ENCODE assay signal across 9 mouse cellular contexts in genomic region chr2:174300666-174301065, GRCm38 (mm10). TPM values are rescaled to one million over a fixed set of nuclear protein-coding genes. Genes with fewer than 3 reads are reported as not detected.
DNase-seq lines count a peak whose midpoint lies in the region; ATAC-seq lines count a peak whose summit lies in the region.
"Had no signal": no experiment of that assay in that cellular context is flagged by ENCODE, and none has a peak within 500 bp of the region (broad histone marks: within the 10 kb centered on the region; RNA-seq: fewer than 3 reads in every experiment).

No protein-coding gene starts in this region.

- ATAC-seq in heart, embryonic 14.5 days (ENCODE audit: insufficient number of reproducible peaks, insufficient read depth, low FRiP score, low read depth) = no peak
- ATAC-seq in hindbrain, embryonic 13.5 days (ENCODE audit: low FRiP score) = no peak
- ATAC-seq in midbrain, embryonic 12.5 days (ENCODE audit: low FRiP score, low read depth) = no peak

- intact Hi-C loops in heart, postnatal 36 days (cut with DNase I) = no loop called here

- DNase-seq in heart, postnatal 36 days = no peak
- peak; percentile 59 for DNase-seq in ZHBTc4 (ENCODE audit: low read depth, low spot score)
- no peak for DNase-seq in cerebellum, postnatal 14 days
- DNase-seq in spleen, postnatal 36 days (ENCODE audit: low spot score in 2 of 2) = no peak
- no peak for DNase-seq in lung, postnatal 36 days
- DNase-seq: kidney, adult 2 months had no signal

- H3K4me2 ChIP-seq in heart, embryonic 14.5 days (ENCODE audit: low read length) = peak overlapping the region; percentile 74
- H3K4me2 ChIP-seq in hindbrain, embryonic 13.5 days = peak overlapping the region; percentile 55
- H3K4me2 ChIP-seq in midbrain, embryonic 12.5 days (replicated peaks) = peak overlapping the region; percentile 53

- peaks cover 51% of the 10 kb centered on the region for H3K9me3 ChIP-seq in heart, embryonic 14.5 days (ENCODE audit: control insufficient read depth, low read length)
- peaks cover 46% of the 10 kb centered on the region for H3K9me3 ChIP-seq in hindbrain, embryonic 13.5 days
- H3K9me3 ChIP-seq in midbrain, embryonic 12.5 days = peaks cover 39% of the 10 kb centered on the region

- H3K9ac ChIP-seq in heart, embryonic 14.5 days (ENCODE audit: low read length) = peak overlapping the region; percentile 34
- H3K9ac ChIP-seq in hindbrain, embryonic 13.5 days = no peak overlapping the region
- H3K9ac ChIP-seq in midbrain, embryonic 12.5 days (replicated peaks) = no peak overlapping the region

- H3K27me3 ChIP-seq in heart, embryonic 14.5 days (ENCODE audit: control insufficient read depth, insufficient read depth, low read length) = peaks cover 34% of the 10 kb centered on the region
- H3K27me3 ChIP-seq in hindbrain, embryonic 13.5 days = peaks cover 48% of the 10 kb centered on the region
- peaks cover 43% of the 10 kb centered on the region for H3K27me3 ChIP-seq in midbrain, embryonic 12.5 days

- no peak overlapping the region for H3K27ac ChIP-seq in heart, embryonic 14.5 days (replicated peaks in 1 of 2; ENCODE audit: control insufficient read depth in 1 of 2, insufficient read depth in 1 of 2, low read depth in 2 of 2, low read length in 2 of 2)
- H3K27ac ChIP-seq in hindbrain, embryonic 13.5 days = no peak overlapping the region
- H3K27ac ChIP-seq in midbrain, embryonic 12.5 days (replicated peaks) = no peak overlapping the region

- H3K36me3 ChIP-seq in heart, embryonic 14.5 days (ENCODE audit: control insufficient read depth, insufficient read depth, low read length) = no peaks in the 10 kb centered on the region
- peaks cover 13% of the 10 kb centered on the region for H3K36me3 ChIP-seq in hindbrain, embryonic 13.5 days
- H3K36me3 ChIP-seq in midbrain, embryonic 12.5 days = no peaks in the 10 kb centered on the region

- peaks cover 5 to 9% of the 10 kb centered on the region in 2 experiments; a peak in 3 of 4 replicates for H3K4me1 ChIP-seq in heart, embryonic 14.5 days (ENCODE audit: control insufficient read depth in 2 of 2, insufficient read depth in 2 of 2, low read length in 2 of 2)
- peaks cover 38% of the 10 kb centered on the region for H3K4me1 ChIP-seq in hindbrain, embryonic 13.5 days (replicated peaks)
- peaks cover 18% of the 10 kb centered on the region; the same call in 1 of the 2 replicates for H3K4me1 ChIP-seq in midbrain, embryonic 12.5 days

- 48% methylated on average over 22 of the region's 22 CpGs for WGBS in heart, embryonic 14.5 days
- WGBS in hindbrain, embryonic 13.5 days = 54% methylated on average over 22 of the region's 22 CpGs
- 58% methylated on average over 22 of the region's 22 CpGs for WGBS in midbrain, embryonic 12.5 days

- H3K4me3 ChIP-seq in heart, embryonic 14.5 days (ENCODE audit: control insufficient read depth in 1 of 2, insufficient read depth in 1 of 2, low read depth in 1 of 2, low read length in 2 of 2) = peak overlapping the region; percentile 37 to 43
- H3K4me3 ChIP-seq in hindbrain, embryonic 13.5 days = peak overlapping the region; percentile 33
- H3K4me3 ChIP-seq in midbrain, embryonic 12.5 days = peak overlapping the region; percentile 34

RNA-seq across cellular contexts. Expression of gene Gnas, which starts 16.5 kb away (rescaled TPM):
- polyA plus RNA-seq in heart, embryonic 14.5 days (2014; fragmentation: Nextera tagmentation; extraction: Ambion mirVana) = 1,524 and 1,578 TPM in 2 replicates
- total RNA-seq in heart, postnatal 36 days (2021) = 1,000 to 10,000 TPM; 1,171 to 1,227 TPM
- 1,452 and 1,516 TPM in 2 replicates for polyA plus RNA-seq in hindbrain, embryonic 13.5 days (2015; fragmentation: Nextera tagmentation; extraction: Ambion mirVana)
- 1,415 and 1,424 TPM in 2 replicates for polyA plus RNA-seq in midbrain, embryonic 12.5 days (2016; fragmentation: Nextera tagmentation; extraction: Ambion mirVana)

RNA-seq across cellular contexts. Expression of gene Gm20721, which starts 45.8 kb away (rescaled TPM):
- 6.8 and 7.5 TPM in 2 replicates for polyA plus RNA-seq in heart, embryonic 14.5 days (2014; fragmentation: Nextera tagmentation; extraction: Ambion mirVana)
- total RNA-seq in heart, postnatal 36 days (2021) = 1 to 10 TPM; 2.4 TPM
- 13.1 and 13.9 TPM in 2 replicates for polyA plus RNA-seq in hindbrain, embryonic 13.5 days (2015; fragmentation: Nextera tagmentation; extraction: Ambion mirVana)
- 7.4 and 8.8 TPM in 2 replicates for polyA plus RNA-seq in midbrain, embryonic 12.5 days (2016; fragmentation: Nextera tagmentation; extraction: Ambion mirVana)
- polyA plus RNA-seq: kidney, adult 2 months had no signal
